Mouse (Mus musculus): ENCODE measurements around the gene Smc3. TPM values are rescaled to one million over a fixed set of nuclear protein-coding genes. Genes with fewer than 3 reads are reported as not detected.
A peak's percentile ranks its signal among the peaks of the same experiment; 100 is the strongest.

Gene Smc3
- total and polyA plus RNA-seq, 2 experiments from 2014 or later, result 8.3 to 24.1 TPM

- Histone ChIP-seq H3K4me2 (ENCODE audit: low read depth, low read length) (no peak overlapping the region), H3K27ac (ENCODE audit: low read depth) (no peak overlapping the region), H3K4me1 (ENCODE audit: control insufficient read depth, insufficient read depth) (peaks cover 6% of the 10 kb centered on the region), H3K9ac (replicated peaks; ENCODE audit: low read depth, low read length) (no peak overlapping the region), H3K27me3 (ENCODE audit: control insufficient read depth, insufficient read depth, low read length) (no peaks in the 10 kb centered on the region), H3K9me3 (replicated peaks; ENCODE audit: control insufficient read depth, low read length) (peaks cover under 1% of the 10 kb centered on the region), H3K4me3 (ENCODE audit: low read depth, low read length) (no peak overlapping the region), H3K36me3 (replicated peaks; ENCODE audit: control insufficient read depth, insufficient read depth, low read length) (no peaks in the 10 kb centered on the region)
- TF ChIP-seq EP300 (IDR thresholded peaks at IDR 0.05; ENCODE audit: low read depth), result no peak
- no peak for TF ChIP-seq CTCF (IDR thresholded peaks at IDR 0.05; ENCODE audit: low read depth)
- no peak for DNase-seq (ENCODE audit: low spot score)
- whole genome bisulfite sequencing, result 40% methylated on average over 5 of the region's 5 CpGs
- ATAC-seq (ENCODE audit: insufficient read depth, low read depth), result no peak
Observed at GRCm38 (mm10) chr19:53554981-53555616, 45.1 kb upstream of the Smc3 start.

GRCm38 (mm10) chr19:53556841-53557240 lies 43.4 kb upstream of the Smc3 start:
- no peaks in the 10 kb centered on the region for H3K36me3 ChIP-seq (replicated peaks; ENCODE audit: control insufficient read depth, insufficient read depth, low read length)
- peak overlapping the region; percentile 52 for H3K9ac ChIP-seq (replicated peaks; ENCODE audit: low read depth, low read length)
- H3K27ac ChIP-seq (ENCODE audit: low read depth), result 0 out of 2 replicates have a peak overlapping the region, but pooled peaks have one; percentile 8
- TF ChIP-seq EP300 (IDR thresholded peaks at IDR 0.05; ENCODE audit: low read depth), result no peak
- peak; percentile 24 for TF ChIP-seq CTCF (IDR thresholded peaks at IDR 0.05; ENCODE audit: low read depth)
- H3K4me1 ChIP-seq (ENCODE audit: control insufficient read depth, insufficient read depth), result peaks cover 6% of the 10 kb centered on the region
- DNase-seq (ENCODE audit: low spot score), result no peak
- H3K4me2 ChIP-seq (ENCODE audit: low read depth, low read length), result peak overlapping the region; percentile 55
- peak; percentile 31; the same call in 1 of the 2 replicates for ATAC-seq (ENCODE audit: insufficient read depth, low read depth)
- peak overlapping the region; percentile 22 for H3K4me3 ChIP-seq (ENCODE audit: low read depth, low read length)
- WGBS, result 27% methylated on average over 6 of the region's 6 CpGs
- peaks cover 4% of the 10 kb centered on the region for H3K9me3 ChIP-seq (replicated peaks; ENCODE audit: control insufficient read depth, low read length)
- no peaks in the 10 kb centered on the region for H3K27me3 ChIP-seq (ENCODE audit: control insufficient read depth, insufficient read depth, low read length)

GRCm38 (mm10) chr19:53557267-53557936 lies 42.8 kb upstream of the Smc3 start:
- DNase-seq (ENCODE audit: low spot score), result peak; percentile 56
- WGBS, result 18% methylated on average over 20 of the region's 20 CpGs
- no peaks in the 10 kb centered on the region for H3K36me3 ChIP-seq (replicated peaks; ENCODE audit: control insufficient read depth, insufficient read depth, low read length)
- TF ChIP-seq CTCF (IDR thresholded peaks at IDR 0.05; ENCODE audit: low read depth), result no peak
- no peak for TF ChIP-seq EP300 (IDR thresholded peaks at IDR 0.05; ENCODE audit: low read depth)
- 0 out of 2 replicates have a peak overlapping the region, but pooled peaks have one; percentile 8 for H3K27ac ChIP-seq (ENCODE audit: low read depth)
- H3K27me3 ChIP-seq (ENCODE audit: control insufficient read depth, insufficient read depth, low read length), result no peaks in the 10 kb centered on the region
- H3K4me1 ChIP-seq (ENCODE audit: control insufficient read depth, insufficient read depth), result peaks cover 6% of the 10 kb centered on the region
- ATAC-seq (ENCODE audit: insufficient read depth, low read depth), result peak; percentile 88
- H3K4me2 ChIP-seq (ENCODE audit: low read depth, low read length), result peak overlapping the region; percentile 55
- H3K9me3 ChIP-seq (replicated peaks; ENCODE audit: control insufficient read depth, low read length), result peaks cover 4% of the 10 kb centered on the region
- peak overlapping the region; percentile 22 for H3K4me3 ChIP-seq (ENCODE audit: low read depth, low read length)
- peak overlapping the region; percentile 52 for H3K9ac ChIP-seq (replicated peaks; ENCODE audit: low read depth, low read length)

GRCm38 (mm10) chr19:53560436-53560835 lies 39.8 kb upstream of the Smc3 start:
- no peaks in the 10 kb centered on the region for H3K27me3 ChIP-seq (ENCODE audit: control insufficient read depth, insufficient read depth, low read length)
- no peak overlapping the region for H3K9ac ChIP-seq (replicated peaks; ENCODE audit: low read depth, low read length)
- no peak for ATAC-seq (ENCODE audit: insufficient read depth, low read depth)
- no peaks in the 10 kb centered on the region for H3K36me3 ChIP-seq (replicated peaks; ENCODE audit: control insufficient read depth, insufficient read depth, low read length)
- no peak overlapping the region for H3K4me3 ChIP-seq (ENCODE audit: low read depth, low read length)
- TF ChIP-seq EP300 (IDR thresholded peaks at IDR 0.05; ENCODE audit: low read depth), result no peak
- no peak for TF ChIP-seq CTCF (IDR thresholded peaks at IDR 0.05; ENCODE audit: low read depth)
- H3K9me3 ChIP-seq (replicated peaks; ENCODE audit: control insufficient read depth, low read length), result peaks cover 6% of the 10 kb centered on the region
- no peak for DNase-seq (ENCODE audit: low spot score)
- no peak overlapping the region for H3K27ac ChIP-seq (ENCODE audit: low read depth)
- WGBS, result 83% methylated on average over 3 of the region's 3 CpGs
- H3K4me1 ChIP-seq (ENCODE audit: control insufficient read depth, insufficient read depth), result peaks cover 6% of the 10 kb centered on the region
- H3K4me2 ChIP-seq (ENCODE audit: low read depth, low read length), result no peak overlapping the region

- WGBS, result 30% methylated on average over 4 of the region's 4 CpGs
Observed at GRCm38 (mm10) chr19:53564174-53564573, 36.0 kb upstream of the Smc3 start.

More at GRCm38 (mm10) chr19:53564174-53564573, 36.0 kb upstream of the Smc3 start:
- Histone ChIP-seq H3K4me3 (ENCODE audit: low read depth, low read length) (no peak overlapping the region), H3K27ac (ENCODE audit: low read depth) (no peak overlapping the region), H3K4me1 (ENCODE audit: control insufficient read depth, insufficient read depth) (no peaks in the 10 kb centered on the region), H3K27me3 (ENCODE audit: control insufficient read depth, insufficient read depth, low read length) (no peaks in the 10 kb centered on the region), H3K9ac (replicated peaks; ENCODE audit: low read depth, low read length) (no peak overlapping the region), H3K36me3 (replicated peaks; ENCODE audit: control insufficient read depth, insufficient read depth, low read length) (no peaks in the 10 kb centered on the region), H3K9me3 (replicated peaks; ENCODE audit: control insufficient read depth, low read length) (peaks cover 6% of the 10 kb centered on the region), H3K4me2 (ENCODE audit: low read depth, low read length) (no peak overlapping the region)
- no peak for DNase-seq (ENCODE audit: low spot score)
- no peak for TF ChIP-seq EP300 (IDR thresholded peaks at IDR 0.05; ENCODE audit: low read depth)
- TF ChIP-seq CTCF (IDR thresholded peaks at IDR 0.05; ENCODE audit: low read depth), result no peak
- ATAC-seq (ENCODE audit: insufficient read depth, low read depth), result peak; percentile 47; the same call in 1 of the 2 replicates
